Mouse (Mus musculus) liver, embryonic 12.5 days (tissue): Measurements from ENCODE around the gene Gsta4. TPM values are rescaled to one million over a fixed set of nuclear protein-coding genes. Genes with fewer than 3 reads are reported as not detected.
"Not testable (repeated sequence)": the region's sequence is repeated elsewhere in the genome, so short reads cannot be mapped to it uniquely, and the experiment has no call there.

Source experiments
- ATAC-seq: fragments of 200-750 bp; cut with Nextera tagmentation; 2 replicates; pipeline ENCODE4 v1.8.0; 2017; ENCODE audit warnings: moderate number of reproducible peaks, mild to moderate bottlenecking, moderate library complexity
- H3K27ac ChIP-seq: fragments of 300-500 bp; sonication (generic); 2 replicates; pipeline ENCODE4 v1.5.1; 2016; ENCODE audit warnings: mild to moderate bottlenecking
- H3K27me3 ChIP-seq: fragments of 300-500 bp; sonication (generic); replicated peaks from 2 replicates; pipeline ENCODE4 v1.6.1; 2016; ENCODE audit warnings: mild to moderate bottlenecking, moderate library complexity
- H3K36me3 ChIP-seq: fragments of 300-500 bp; sonication (generic); 2 replicates; pipeline ENCODE4 v1.6.1; 2016; ENCODE audit warnings: mild to moderate bottlenecking, moderate library complexity
- H3K4me1 ChIP-seq: fragments of 300-500 bp; sonication (generic); 2 replicates; pipeline ENCODE4 v1.6.1; 2016
- H3K4me2 ChIP-seq: fragments of 300-500 bp; sonication (generic); 2 replicates; pipeline ENCODE4 v1.6.1; 2016; ENCODE audit warnings: mild to moderate bottlenecking, moderate library complexity
- H3K4me3 ChIP-seq: fragments of 300-500 bp; sonication (generic); 2 replicates; pipeline ENCODE4 v1.5.1; 2016; ENCODE audit warnings: mild to moderate bottlenecking, moderate library complexity
- H3K9ac ChIP-seq: fragments of 300-500 bp; sonication (generic); 2 replicates; pipeline ENCODE4 v1.6.1; 2016; ENCODE audit warnings: mild to moderate bottlenecking, moderate library complexity
- H3K9me3 ChIP-seq: fragments of 300-500 bp; sonication (generic); replicated peaks from 2 replicates; pipeline ENCODE4 v1.6.1; 2016; ENCODE audit warnings: mild to moderate bottlenecking, moderate library complexity
- WGBS: fragments of 180-500 bp; shearing (Covaris S2); methylation state at CpG from one replicate; pipeline ENCODE4 v1.1.7; 2016; ENCODE audit not compliant: insufficient replicate concordance; 5-methylcytosine and 5-hydroxymethylcytosine counted together
- polyA plus RNA-seq: library from polyadenylated mRNA; unstranded; fragments of >200 nt; fragmentation: Nextera tagmentation; extraction: Ambion mirVana; gene quantifications from 2 replicates; pipeline ENCODE4 v1.2.1, GENCODE M21; 2016

The Gsta4 gene
- polyA plus RNA-seq, result 20.0 and 22.1 TPM in 2 replicates

- H3K27ac ChIP-seq, H3K4me1 ChIP-seq, H3K4me3 ChIP-seq, H3K9ac ChIP-seq, ATAC-seq, H3K27me3 ChIP-seq, H3K9me3 ChIP-seq, H3K4me2 ChIP-seq, H3K36me3 ChIP-seq: not testable (repeated sequence)
- WGBS, result 81% methylated on average over 5 of the region's 7 CpGs
These were observed at the start of gene Gsta4 for GRCm38 (mm10) chr9:78182474-78182873. Gene Gsta4 (plus strand): TSS chr9:78182774.

GRCm38 (mm10) chr9:78135658-78136057 lies 46.9 kb upstream of the Gsta4 start:
- Histone ChIP-seq H3K27me3 (no peaks in the 10 kb centered on the region), H3K9ac (no peak overlapping the region), H3K4me2 (no peak overlapping the region), H3K4me1 (no peaks in the 10 kb centered on the region), H3K4me3 (no peak overlapping the region), H3K36me3 (peaks cover 39% of the 10 kb centered on the region), H3K27ac (no peak overlapping the region), H3K9me3 (no peaks in the 10 kb centered on the region)
- WGBS, result 81% methylated on average over 7 of the region's 7 CpGs
- no peak for ATAC-seq

DNA sequence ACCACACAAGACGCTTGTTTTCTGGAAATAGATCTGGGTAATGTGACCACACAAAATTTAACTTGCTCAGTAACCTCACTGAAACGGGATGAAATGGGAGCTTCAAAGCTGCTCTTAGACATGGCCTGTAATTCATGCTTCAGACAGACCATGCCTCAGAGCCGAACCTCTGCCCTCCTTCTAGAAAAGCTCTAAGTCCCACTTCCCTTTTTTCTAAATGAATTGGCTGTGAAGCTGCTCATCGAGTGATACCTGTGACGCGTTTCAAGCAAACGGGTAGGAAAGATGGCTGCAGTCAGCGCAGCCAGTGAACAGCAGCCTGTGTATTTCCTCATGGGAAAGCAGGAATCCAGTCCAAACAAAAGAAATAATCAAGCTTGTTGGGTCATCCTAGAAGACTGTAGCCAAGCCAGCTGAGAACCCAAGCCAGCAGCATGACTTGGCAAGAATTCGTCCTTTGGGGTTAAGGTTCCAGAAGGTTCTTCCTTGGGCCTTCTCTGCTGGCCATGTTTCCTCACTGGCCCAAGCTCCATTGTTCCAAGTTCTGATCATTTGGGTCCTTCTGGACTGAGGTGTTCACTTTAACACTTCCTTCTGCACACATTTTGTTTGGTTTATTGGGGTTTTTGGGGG lies 44.4 kb upstream of the Gsta4 start:
- peaks cover 43% of the 10 kb centered on the region for H3K36me3 ChIP-seq
- H3K9me3 ChIP-seq, result no peaks in the 10 kb centered on the region
- H3K27me3 ChIP-seq, result no peaks in the 10 kb centered on the region
- no peak overlapping the region for H3K4me2 ChIP-seq
- no peak overlapping the region for H3K27ac ChIP-seq
- WGBS, result 74% methylated on average over 9 of the region's 9 CpGs
- H3K9ac ChIP-seq, result no peak overlapping the region
- H3K4me1 ChIP-seq, result no peaks in the 10 kb centered on the region
- no peak overlapping the region for H3K4me3 ChIP-seq
- ATAC-seq, result no peak

DNA sequence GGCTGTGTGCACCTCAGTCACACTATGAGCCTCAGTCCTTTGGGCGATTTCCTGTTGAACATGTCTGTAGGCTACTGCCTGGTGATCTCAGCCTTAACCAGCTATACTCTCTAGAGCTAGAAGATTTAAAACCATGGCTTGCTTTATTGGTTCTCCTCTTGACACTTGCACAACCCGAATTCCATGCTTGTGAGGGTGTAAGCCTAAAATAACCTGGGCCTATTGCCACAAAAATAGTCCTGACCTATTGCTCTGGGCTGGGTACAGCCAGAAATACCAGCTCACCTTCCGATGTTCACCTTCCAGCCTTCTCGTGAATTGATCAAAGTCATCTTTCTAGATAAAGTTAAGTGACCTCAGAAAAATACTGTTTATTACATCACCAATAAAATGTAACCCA lies 43.1 kb upstream of the Gsta4 start:
- WGBS, result 74% methylated on average over 4 of the region's 4 CpGs
- H3K27ac ChIP-seq, result no peak overlapping the region
- H3K9me3 ChIP-seq, result no peaks in the 10 kb centered on the region
- peaks cover 44% of the 10 kb centered on the region for H3K36me3 ChIP-seq
- ATAC-seq, result no peak
- H3K4me1 ChIP-seq, result no peaks in the 10 kb centered on the region
- H3K9ac ChIP-seq, result no peak overlapping the region
- H3K27me3 ChIP-seq, result no peaks in the 10 kb centered on the region
- no peak overlapping the region for H3K4me2 ChIP-seq
- H3K4me3 ChIP-seq, result no peak overlapping the region

DNA sequence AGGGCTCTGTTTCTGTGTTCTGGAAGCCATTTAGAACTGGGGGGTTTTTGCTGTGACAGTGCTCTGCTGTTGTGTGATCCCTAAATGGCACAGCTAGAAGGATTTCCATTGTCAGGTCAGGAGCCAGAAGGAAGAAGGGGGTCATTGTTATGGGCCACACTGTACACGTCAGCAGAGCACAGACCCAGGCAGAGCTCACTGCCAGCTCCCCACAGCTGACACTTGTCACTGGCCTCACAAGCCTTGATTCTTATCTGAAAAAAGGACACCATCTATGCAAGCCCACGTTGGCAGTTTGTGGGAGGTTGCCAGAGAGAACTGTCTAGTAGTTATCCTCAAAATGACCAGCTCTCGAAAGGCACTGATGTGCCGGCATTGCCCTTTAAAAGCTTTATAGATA lies 36.5 kb upstream of the Gsta4 start:
- no peak overlapping the region for H3K4me2 ChIP-seq
- peaks cover 37% of the 10 kb centered on the region for H3K36me3 ChIP-seq
- 65% methylated on average over 4 of the region's 4 CpGs for WGBS
- no peak overlapping the region for H3K4me3 ChIP-seq
- no peak overlapping the region for H3K27ac ChIP-seq
- no peaks in the 10 kb centered on the region for H3K4me1 ChIP-seq
- ATAC-seq, result no peak
- no peaks in the 10 kb centered on the region for H3K27me3 ChIP-seq
- no peak overlapping the region for H3K9ac ChIP-seq
- no peaks in the 10 kb centered on the region for H3K9me3 ChIP-seq

DNA sequence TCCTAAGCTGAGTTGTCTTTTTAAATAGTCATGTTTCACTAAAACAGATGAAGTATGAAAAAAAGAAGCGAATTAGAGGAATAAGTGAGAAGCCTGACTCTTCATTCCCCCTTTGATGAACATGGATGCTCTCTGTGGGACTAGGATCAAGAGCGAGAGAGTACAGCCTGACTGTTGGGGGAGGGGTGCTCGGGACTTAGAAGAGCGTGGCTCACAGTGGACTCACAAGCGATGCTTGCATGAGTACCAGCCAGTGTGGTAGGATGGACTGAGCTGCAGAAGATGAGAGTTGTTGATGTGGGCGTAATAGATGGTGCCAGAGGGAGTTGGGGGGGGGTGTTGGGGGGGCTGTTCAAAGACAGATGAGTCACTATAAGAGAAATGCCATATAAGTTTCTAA lies 35.9 kb upstream of the Gsta4 start:
- Histone ChIP-seq H3K4me1 (no peaks in the 10 kb centered on the region), H3K4me2 (no peak overlapping the region), H3K9ac (no peak overlapping the region), H3K27ac (no peak overlapping the region), H3K36me3 (peaks cover 34% of the 10 kb centered on the region), H3K27me3 (no peaks in the 10 kb centered on the region), H3K9me3 (no peaks in the 10 kb centered on the region), H3K4me3 (no peak overlapping the region)
- ATAC-seq, result no peak
- WGBS, result 80% methylated on average over 6 of the region's 6 CpGs

- Histone ChIP-seq H3K36me3 (peaks cover 25% of the 10 kb centered on the region), H3K4me1 (no peaks in the 10 kb centered on the region), H3K9me3 (no peaks in the 10 kb centered on the region), H3K27me3 (no peaks in the 10 kb centered on the region), H3K4me3 (no peak overlapping the region), H3K27ac (no peak overlapping the region), H3K4me2 (no peak overlapping the region), H3K9ac (no peak overlapping the region)
- 83% methylated on average over 6 of the region's 6 CpGs for WGBS
- ATAC-seq, result no peak
These were observed 34.4 kb upstream of the Gsta4 start for GRCm38 (mm10) chr9:78148149-78148548.

- not testable (repeated sequence) for H3K27me3 ChIP-seq, H3K4me2 ChIP-seq, H3K4me1 ChIP-seq, H3K9ac ChIP-seq, H3K4me3 ChIP-seq, ATAC-seq, H3K9me3 ChIP-seq, H3K27ac ChIP-seq
- peaks cover 27% of the 10 kb centered on the region for H3K36me3 ChIP-seq
- WGBS, result 73% methylated on average over 2 of the region's 2 CpGs
These were observed 32.8 kb upstream of the Gsta4 start for GRCm38 (mm10) chr9:78149770-78150169.

DNA sequence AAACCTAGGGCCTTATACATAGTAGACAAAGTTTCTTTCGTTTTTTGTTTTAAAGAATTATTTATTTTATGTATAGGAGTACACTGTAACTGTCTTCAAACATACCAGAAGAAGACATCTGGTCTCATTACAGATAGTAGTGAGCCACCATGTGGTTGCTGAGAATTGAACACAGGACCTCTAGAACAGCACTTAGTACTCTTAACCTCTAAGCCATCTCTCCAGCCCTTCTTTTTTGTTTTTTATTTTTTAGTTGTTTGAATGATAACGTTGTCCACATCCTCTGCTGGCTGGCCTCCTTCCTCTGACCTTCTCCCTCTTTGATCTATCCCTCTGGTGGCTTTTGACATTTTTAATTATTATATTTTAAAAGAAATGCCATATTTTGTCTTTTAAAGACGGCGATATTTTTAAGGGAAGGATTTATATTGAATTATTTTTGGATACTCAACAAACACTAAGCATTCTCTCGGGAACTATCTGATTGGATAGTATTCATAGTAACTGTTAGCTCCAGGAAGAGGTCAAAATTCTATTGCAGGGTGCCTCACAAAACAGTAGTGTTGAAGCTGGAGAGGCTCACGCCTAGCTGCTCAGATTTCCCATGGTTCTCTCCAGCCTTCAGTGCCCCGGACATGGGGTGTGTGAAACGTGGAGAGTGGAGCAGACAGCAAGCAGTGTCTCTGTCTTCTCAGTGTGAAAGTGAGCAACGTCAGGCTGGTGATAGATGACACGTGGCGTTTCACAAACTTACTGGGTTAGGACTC lies 28.2 kb upstream of the Gsta4 start:
- H3K36me3 ChIP-seq, result peaks cover 42% of the 10 kb centered on the region
- no peaks in the 10 kb centered on the region for H3K27me3 ChIP-seq
- no peak overlapping the region for H3K4me2 ChIP-seq
- H3K4me3 ChIP-seq, result no peak overlapping the region
- H3K9me3 ChIP-seq, result no peaks in the 10 kb centered on the region
- 80% methylated on average over 11 of the region's 11 CpGs for WGBS
- no peaks in the 10 kb centered on the region for H3K4me1 ChIP-seq
- H3K9ac ChIP-seq, result no peak overlapping the region
- no peak for ATAC-seq
- no peak overlapping the region for H3K27ac ChIP-seq

DNA sequence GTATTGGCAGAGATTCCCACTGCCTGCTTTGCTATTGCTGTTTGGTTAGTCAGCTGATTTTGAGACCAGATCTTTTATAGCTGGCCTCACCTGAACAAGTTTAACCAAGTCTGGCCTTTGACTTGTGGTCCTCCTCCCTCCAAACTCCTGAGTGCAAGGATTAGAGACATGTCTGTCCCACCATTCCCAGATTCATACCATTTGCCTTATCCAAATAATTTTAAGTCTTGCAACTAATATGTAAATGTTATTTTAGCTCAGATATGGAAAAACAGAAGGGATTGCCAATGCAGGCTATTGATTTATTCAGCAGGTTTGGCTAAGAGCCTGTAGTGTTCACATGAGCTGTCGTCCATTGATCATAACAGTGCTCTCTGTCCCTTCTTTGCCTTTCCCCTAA lies 25.4 kb upstream of the Gsta4 start:
- Histone ChIP-seq H3K36me3 (peaks cover 57% of the 10 kb centered on the region), H3K27me3 (no peaks in the 10 kb centered on the region), H3K4me3 (no peak overlapping the region), H3K9ac (no peak overlapping the region), H3K27ac (no peak overlapping the region), H3K4me1 (no peaks in the 10 kb centered on the region), H3K9me3 (no peaks in the 10 kb centered on the region), H3K4me2 (no peak overlapping the region)
- 81% methylated on average over 1 of the region's 1 CpGs for WGBS
- no peak for ATAC-seq

DNA sequence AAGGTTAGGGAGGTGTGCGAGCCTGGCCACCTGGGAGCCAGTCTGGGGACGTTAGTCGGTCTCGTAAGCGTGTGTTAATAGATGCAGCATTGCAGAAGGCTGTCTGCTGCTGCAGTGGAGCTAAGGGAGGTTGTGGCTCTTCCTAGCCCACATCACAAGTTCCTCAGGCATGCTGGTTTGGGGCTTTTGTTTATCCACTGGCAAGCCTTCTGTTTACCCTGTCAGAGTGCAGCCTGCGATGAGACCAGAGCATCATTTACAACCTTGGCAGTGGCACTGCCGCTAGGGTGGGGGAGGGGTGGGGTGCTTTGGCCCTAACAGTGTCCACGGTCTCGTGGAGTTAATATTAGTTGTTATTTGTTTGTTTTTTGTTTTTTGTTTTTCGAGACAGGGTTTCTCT lies 19.3 kb upstream of the Gsta4 start:
- 74% methylated on average over 10 of the region's 10 CpGs for WGBS
- no peaks in the 10 kb centered on the region for H3K27me3 ChIP-seq
- no peak overlapping the region for H3K27ac ChIP-seq
- no peak for ATAC-seq
- peaks cover 34% of the 10 kb centered on the region for H3K4me1 ChIP-seq
- no peaks in the 10 kb centered on the region for H3K9me3 ChIP-seq
- no peak overlapping the region for H3K4me2 ChIP-seq
- H3K36me3 ChIP-seq, result peaks cover 43% of the 10 kb centered on the region
- no peak overlapping the region for H3K9ac ChIP-seq
- no peak overlapping the region for H3K4me3 ChIP-seq

- ATAC-seq, result no peak
These were observed 17.8 kb upstream of the Gsta4 start for GRCm38 (mm10) chr9:78164741-78165140.

More at GRCm38 (mm10) chr9:78164741-78165140, 17.8 kb upstream of the Gsta4 start:
- no peak overlapping the region for H3K4me3 ChIP-seq
- H3K36me3 ChIP-seq, result peaks cover 32% of the 10 kb centered on the region
- 0 out of 2 replicates have a peak overlapping the region, but pooled peaks have one; percentile 2 for H3K27ac ChIP-seq
- no peaks in the 10 kb centered on the region for H3K27me3 ChIP-seq
- H3K4me1 ChIP-seq, result peaks cover 34% of the 10 kb centered on the region
- WGBS, result 81% methylated on average over 3 of the region's 3 CpGs
- H3K4me2 ChIP-seq, result no peak overlapping the region
- no peak overlapping the region for H3K9ac ChIP-seq
- H3K9me3 ChIP-seq, result no peaks in the 10 kb centered on the region
